In genomic region chr11:97447979-97448378, GRCm38 (mm10) we compare ENCODE assay signal across 27 mouse cellular contexts. TPM values are rescaled to one million over a fixed set of nuclear protein-coding genes. Genes with fewer than 3 reads are reported as not detected.
A peak's percentile ranks its signal among the peaks of the same experiment; 100 is the strongest.
DNase-seq lines count a peak whose midpoint lies in the region; ATAC-seq lines count a peak whose summit lies in the region.
"Had no signal": no experiment of that assay in that cellular context is flagged by ENCODE, and none has a peak within 500 bp of the region (broad histone marks: within the 10 kb centered on the region; RNA-seq: fewer than 3 reads in every experiment).

No protein-coding gene starts in this region.

- H3K9me3 ChIP-seq in embryonic facial prominence, embryonic 15.5 days (replicated peaks) = no peaks in the 10 kb centered on the region
- no peaks in the 10 kb centered on the region for H3K9me3 ChIP-seq in embryonic facial prominence, embryonic 10.5 days
- H3K9me3 ChIP-seq in heart, embryonic 13.5 days = no peaks in the 10 kb centered on the region
- no peaks in the 10 kb centered on the region for H3K9me3 ChIP-seq in megakaryocyte, embryonic 14.5 days
- H3K9me3 ChIP-seq: embryonic facial prominence, embryonic 12.5 days; forebrain, embryonic 13.5 days; hindbrain, embryonic 12.5 days; lung, embryonic 15.5 days; midbrain, embryonic 13.5 days had no signal

- peaks cover 74% of the 10 kb centered on the region for H3K36me3 ChIP-seq in embryonic facial prominence, embryonic 15.5 days
- peaks cover 77% of the 10 kb centered on the region for H3K36me3 ChIP-seq in embryonic facial prominence, embryonic 10.5 days (replicated peaks)
- H3K36me3 ChIP-seq in heart, embryonic 13.5 days = peaks cover 94% of the 10 kb centered on the region
- H3K36me3 ChIP-seq in megakaryocyte, embryonic 14.5 days (replicated peaks; ENCODE audit: low read length) = peaks cover 100% of the 10 kb centered on the region

- H3K4me3 ChIP-seq in embryonic facial prominence, embryonic 15.5 days (replicated peaks) = no peak overlapping the region
- no peak overlapping the region for H3K4me3 ChIP-seq in embryonic facial prominence, embryonic 10.5 days
- H3K4me3 ChIP-seq in heart, embryonic 13.5 days = peak overlapping the region; percentile 29
- peak overlapping the region; percentile 20 for H3K4me3 ChIP-seq in megakaryocyte, embryonic 14.5 days (replicated peaks)
- H3K4me3 ChIP-seq: embryonic facial prominence, embryonic 12.5 days; forebrain, embryonic 13.5 days; hindbrain, embryonic 12.5 days; lung, embryonic 15.5 days; midbrain, embryonic 13.5 days had no signal

- H3K4me2 ChIP-seq in embryonic facial prominence, embryonic 15.5 days (replicated peaks) = no peak overlapping the region
- H3K4me2 ChIP-seq in heart, embryonic 13.5 days = peak overlapping the region; percentile 86
- H3K4me2 ChIP-seq: embryonic facial prominence, embryonic 12.5 days; forebrain, embryonic 13.5 days; hindbrain, embryonic 12.5 days; lung, embryonic 15.5 days; midbrain, embryonic 13.5 days had no signal

- peaks cover 55% of the 10 kb centered on the region for H3K4me1 ChIP-seq in embryonic facial prominence, embryonic 15.5 days
- H3K4me1 ChIP-seq in embryonic facial prominence, embryonic 10.5 days = peaks cover 53% of the 10 kb centered on the region
- peaks cover 73% of the 10 kb centered on the region for H3K4me1 ChIP-seq in heart, embryonic 13.5 days
- peaks cover 97% of the 10 kb centered on the region for H3K4me1 ChIP-seq in megakaryocyte, embryonic 14.5 days

- H3K27ac ChIP-seq in embryonic facial prominence, embryonic 15.5 days (replicated peaks) = 0 out of 2 replicates have a peak overlapping the region, but pooled peaks have one; percentile 91
- H3K27ac ChIP-seq in embryonic facial prominence, embryonic 10.5 days (replicated peaks) = no peak overlapping the region
- no peak overlapping the region for H3K27ac ChIP-seq in heart, embryonic 13.5 days (replicated peaks)
- H3K27ac ChIP-seq: embryonic facial prominence, embryonic 12.5 days; forebrain, embryonic 13.5 days; hindbrain, embryonic 12.5 days; hindbrain, postnatal 0 days; kidney, postnatal 0 days; midbrain, embryonic 13.5 days had no signal

- no peak overlapping the region for H3K9ac ChIP-seq in embryonic facial prominence, embryonic 15.5 days
- H3K9ac ChIP-seq in heart, embryonic 13.5 days = no peak overlapping the region
- H3K9ac ChIP-seq: embryonic facial prominence, embryonic 12.5 days; forebrain, embryonic 13.5 days; hindbrain, embryonic 12.5 days; lung, embryonic 15.5 days; midbrain, embryonic 13.5 days had no signal

- DNase-seq in embryonic facial prominence, embryonic 10.5 days (ENCODE audit: low spot score) = no peak
- DNase-seq in heart, postnatal 14 days = no peak
- DNase-seq: cerebellum, adult 18-20 months; gastrocnemius, postnatal 14 days; kidney, adult 8-10 months; kidney, postnatal 4 days; thymus, adult 2 months; thymus, postnatal 36 days had no signal

- H3K27me3 ChIP-seq in embryonic facial prominence, embryonic 15.5 days = no peaks in the 10 kb centered on the region
- H3K27me3 ChIP-seq in embryonic facial prominence, embryonic 10.5 days (replicated peaks; ENCODE audit: low read depth, poor library complexity, severe bottlenecking) = 0 out of 2 replicates have a peak, but pooled peaks cover 7% of the 10 kb centered on the region
- H3K27me3 ChIP-seq in heart, embryonic 13.5 days (replicated peaks) = no peaks in the 10 kb centered on the region
- H3K27me3 ChIP-seq in megakaryocyte, embryonic 14.5 days (replicated peaks) = no peaks in the 10 kb centered on the region
- H3K27me3 ChIP-seq: embryonic facial prominence, embryonic 12.5 days; hindbrain, embryonic 12.5 days; lung, embryonic 15.5 days; midbrain, embryonic 13.5 days had no signal

- no peak for ATAC-seq in embryonic facial prominence, embryonic 15.5 days (ENCODE audit: insufficient number of reproducible peaks, low FRiP score, low TSS enrichment, low read depth)
- no peak for ATAC-seq in heart, embryonic 13.5 days (ENCODE audit: extremely low read depth, insufficient number of reproducible peaks, low FRiP score, low TSS enrichment)
- no peak for ATAC-seq in megakaryocyte, adult 5-6 weeks (ENCODE audit: poor library complexity, severe bottlenecking)
- no peak for ATAC-seq in erythroid progenitor cell, adult 5-6 weeks (replicated peaks; ENCODE audit: low FRiP score, poor library complexity, severe bottlenecking)
- ATAC-seq: forebrain, embryonic 13.5 days; hindbrain, postnatal 0 days; intestine, embryonic 16.5 days; midbrain, embryonic 13.5 days had no signal

- WGBS in embryonic facial prominence, embryonic 15.5 days = 69% methylated on average over 7 of the region's 7 CpGs
- WGBS in embryonic facial prominence, embryonic 10.5 days = 77% methylated on average over 7 of the region's 7 CpGs
- 79% methylated on average over 7 of the region's 7 CpGs for WGBS in heart, embryonic 13.5 days

- intact Hi-C loops in heart, postnatal 14 days (cut with DNase I) = no loop called here

RNA-seq across cellular contexts. Expression of gene Arhgap23, which starts 32.6 kb away (rescaled TPM):
- polyA plus RNA-seq in embryonic facial prominence, embryonic 15.5 days (2015; fragmentation: Nextera tagmentation; extraction: Ambion mirVana) = 9.6 and 10.4 TPM in 2 replicates
- polyA plus RNA-seq in embryonic facial prominence, embryonic 10.5 days (2016; fragmentation: Nextera tagmentation; extraction: Ambion mirVana) = 2.4 TPM in 2 replicates
- 6.6 and 6.9 TPM in 2 replicates for polyA plus RNA-seq in heart, embryonic 13.5 days (2015; fragmentation: Nextera tagmentation; extraction: Ambion mirVana)
- 10 to 100 TPM; 24.8 to 25.1 TPM for total RNA-seq in heart, postnatal 14 days (2021)
- polyA plus RNA-seq in megakaryocyte, embryonic 14.5 days (2012; ENCODE audit: insufficient read depth, low replicate concordance) = 85.6 and 94.5 TPM in 2 replicates
- 7.7 and 9.8 TPM in 2 replicates for total RNA-seq in megakaryocyte, adult 5-6 weeks (2015)
- 5.8 and 9.4 TPM in 2 replicates for total RNA-seq in megakaryocyte, adult 5-6 weeks (2017)
- 76.8 and 82.6 TPM in 2 replicates for total RNA-seq in erythroid progenitor cell, adult 5-6 weeks (2015; ENCODE audit: low replicate concordance)
- total RNA-seq in erythroid progenitor cell, adult 5-6 weeks (2017; ENCODE audit: low replicate concordance) = 65.7 and 71.1 TPM in 2 replicates

RNA-seq across cellular contexts. Expression of gene 4933428G20Rik, which starts 52.2 kb away (rescaled TPM):
- 1.4 and 1.7 TPM in 2 replicates for polyA plus RNA-seq in embryonic facial prominence, embryonic 15.5 days (2015; fragmentation: Nextera tagmentation; extraction: Ambion mirVana)
- 0.35 and 0.54 TPM in 2 replicates for polyA plus RNA-seq in embryonic facial prominence, embryonic 10.5 days (2016; fragmentation: Nextera tagmentation; extraction: Ambion mirVana)
- 0.84 and 1.5 TPM in 2 replicates for polyA plus RNA-seq in heart, embryonic 13.5 days (2015; fragmentation: Nextera tagmentation; extraction: Ambion mirVana)
- total RNA-seq in heart, postnatal 14 days (2021) = not detected
- polyA plus RNA-seq in megakaryocyte, embryonic 14.5 days (2012; ENCODE audit: insufficient read depth, low replicate concordance) = not detected in 2 replicates
- total RNA-seq in megakaryocyte, adult 5-6 weeks (2015) = not detected in 2 replicates
- not detected in 2 replicates for total RNA-seq in megakaryocyte, adult 5-6 weeks (2017)
- not detected in 2 replicates for total RNA-seq in erythroid progenitor cell, adult 5-6 weeks (2015; ENCODE audit: low replicate concordance)
- not detected in 2 replicates for total RNA-seq in erythroid progenitor cell, adult 5-6 weeks (2017; ENCODE audit: low replicate concordance)
- total RNA-seq: adrenal gland, postnatal 25 days; gastrocnemius, postnatal 14 days; heart, adult 18-20 months; heart, postnatal 36 days; hindbrain, postnatal 0 days; left cerebral cortex, adult 8-10 months; megakaryocyte-erythroid progenitor cell, adult 5-6 weeks had no signal
- polyA plus RNA-seq: heart, embryonic 14.5 days; thymus, adult 2 months had no signal

Comparison
In these comparisons a context has a peak if more than half of its experiments do, and no peak if none do; other contexts are left out.
1. H3K4me3 ChIP-seq: peak in heart, embryonic 13.5 days (single experiment) and megakaryocyte, embryonic 14.5 days (single experiment); none in embryonic facial prominence, embryonic 15.5 days (single experiment) and embryonic facial prominence, embryonic 10.5 days (single experiment).